Mouse (Mus musculus): Measurements from ENCODE around the gene Klhl32. TPM values are rescaled to one million over a fixed set of nuclear protein-coding genes. Genes with fewer than 3 reads are reported as not detected.
"Not testable (repeated sequence)": the region's sequence is repeated elsewhere in the genome, so short reads cannot be mapped to it uniquely, and the experiment has no call there.

Gene Klhl32
- total RNA-seq (2021) = 1 to 10 TPM; 5.0 to 5.9 TPM
- long read RNA-seq, experiment 1, full-length matches to known transcripts = 3 of 6 reads
- long read RNA-seq, experiment 1, partial matches to known transcripts = 0 of 6 reads
- long read RNA-seq, experiment 1, other reads (novel, unspliced or antisense) = 3 of 6 reads
- long read RNA-seq, experiment 2, full-length matches to known transcripts = 13 of 22 reads
- long read RNA-seq, experiment 2, partial matches to known transcripts = 1 of 22 reads
- long read RNA-seq, experiment 2, other reads (novel, unspliced or antisense) = 8 of 22 reads

- DNase-seq (ENCODE audit: low spot score in 2 of 2) = peak; percentile 56 to 75
These were observed at the start of gene Klhl32 for GRCm38 (mm10) chr4:24850401-24851325. Klhl32 (minus strand) TSS chr4:24851124.

- DNase-seq (ENCODE audit: low spot score in 2 of 2) = no peak
These were observed 48.2 kb upstream of the Klhl32 start for GRCm38 (mm10) chr4:24899146-24899545.

DNA sequence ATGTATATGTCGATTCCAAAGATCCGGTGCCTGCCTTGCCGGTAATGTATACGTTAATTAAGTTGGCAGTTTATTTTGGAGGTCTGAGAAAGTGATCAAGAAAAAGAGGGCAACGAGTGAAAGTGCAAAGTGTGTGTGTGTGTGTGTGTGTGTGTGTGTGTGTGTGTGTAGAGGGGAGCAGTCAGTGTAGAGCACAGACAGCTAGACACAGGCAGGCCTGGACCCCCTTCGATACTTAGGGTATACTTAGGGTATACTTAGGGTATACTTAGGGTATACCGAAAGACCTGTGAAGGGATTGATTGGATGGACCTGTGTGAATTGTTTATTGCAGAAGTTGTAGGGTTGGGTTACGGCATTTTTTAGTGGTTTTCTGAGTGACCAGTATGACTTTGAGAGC, 47.7 kb upstream of the Klhl32 start:
- no peak for DNase-seq (ENCODE audit: low spot score in 2 of 2)

GRCm38 (mm10) chr4:24897851-24898515, 47.1 kb upstream of the Klhl32 start, which contains the start of gene Ndufaf4:
Ndufaf4 (plus strand) TSS chr4:24898083.
- DNase-seq (ENCODE audit: low spot score in 2 of 2) = peak; percentile 100

DNA sequence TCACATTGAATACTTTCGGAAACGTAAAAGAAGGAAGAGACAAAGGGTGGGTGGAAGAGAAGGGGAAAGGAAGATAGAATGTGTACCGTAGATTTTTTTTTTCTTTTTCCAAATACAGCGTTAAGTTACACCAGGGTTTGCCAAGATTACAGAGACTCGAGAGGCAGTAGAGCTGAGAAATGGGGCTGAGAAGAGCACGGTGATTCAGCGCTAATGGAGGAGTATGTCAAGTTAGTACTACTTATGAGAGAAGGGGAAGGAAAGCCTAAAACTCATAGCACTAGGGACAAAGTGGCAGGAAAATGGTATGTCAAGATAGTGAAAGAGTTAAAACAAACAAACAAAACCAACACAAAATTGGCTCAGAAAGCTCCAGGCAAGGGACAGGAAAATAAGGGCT, 46.4 kb upstream of the Klhl32 start:
- DNase-seq (ENCODE audit: low spot score in 2 of 2) = no peak

- DNase-seq (ENCODE audit: low spot score in 2 of 2) = no peak
These were observed 45.9 kb upstream of the Klhl32 start for GRCm38 (mm10) chr4:24896829-24897228.

GRCm38 (mm10) chr4:24894625-24895024, 43.7 kb upstream of the Klhl32 start:
- DNase-seq (ENCODE audit: low spot score in 2 of 2) = no peak

GRCm38 (mm10) chr4:24892293-24892692, 41.4 kb upstream of the Klhl32 start:
- not testable (repeated sequence) for DNase-seq (ENCODE audit: low spot score in 2 of 2)

- not testable (repeated sequence) for DNase-seq (ENCODE audit: low spot score in 2 of 2)
These were observed 38.5 kb upstream of the Klhl32 start for GRCm38 (mm10) chr4:24889386-24889785.

DNA sequence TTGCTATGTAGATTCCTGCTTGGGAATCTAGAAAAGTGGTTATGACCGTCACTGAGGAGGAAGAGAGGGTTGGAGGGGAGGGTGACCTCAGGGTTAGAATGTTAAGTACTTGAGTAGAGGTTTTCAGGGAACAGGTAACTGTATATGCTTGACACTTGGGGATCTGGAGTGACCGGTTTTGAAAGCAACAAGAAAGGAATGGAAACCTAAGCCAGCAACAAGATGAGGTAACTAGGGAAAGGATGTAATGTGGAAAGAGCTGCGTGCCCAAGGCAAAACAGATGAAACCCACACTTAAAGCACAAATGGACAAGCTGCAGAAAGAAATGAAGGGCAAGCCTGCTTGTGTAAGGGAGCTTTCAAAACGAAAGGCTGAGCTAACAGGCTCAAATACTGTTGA, 18.3 kb upstream of the Klhl32 start:
- no peak for DNase-seq (ENCODE audit: low spot score in 2 of 2)

DNA sequence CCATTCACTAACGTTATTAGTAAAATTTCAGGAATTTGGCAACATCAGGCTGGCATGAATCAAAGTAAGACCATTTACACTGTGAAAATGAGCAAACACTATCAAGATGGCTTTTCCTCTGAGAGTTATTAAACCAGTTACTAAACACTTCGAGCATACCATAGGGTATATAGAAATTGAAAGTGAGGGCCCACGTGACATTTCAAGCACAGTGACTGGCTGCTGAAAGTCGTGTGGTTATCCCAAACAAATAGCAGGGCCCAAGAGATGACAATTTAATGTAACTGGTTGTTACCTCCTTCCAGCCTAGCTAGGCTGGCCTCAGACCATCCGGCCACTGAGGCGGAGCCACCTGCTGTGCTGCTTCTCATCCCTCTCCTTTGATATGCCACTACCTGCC, 14.8 kb upstream of the Klhl32 start:
- DNase-seq (ENCODE audit: low spot score in 2 of 2) = no peak

- no peak for DNase-seq (ENCODE audit: low spot score in 2 of 2)
These were observed 3.5 kb downstream of the Klhl32 start for GRCm38 (mm10) chr4:24847406-24847805.

DNA sequence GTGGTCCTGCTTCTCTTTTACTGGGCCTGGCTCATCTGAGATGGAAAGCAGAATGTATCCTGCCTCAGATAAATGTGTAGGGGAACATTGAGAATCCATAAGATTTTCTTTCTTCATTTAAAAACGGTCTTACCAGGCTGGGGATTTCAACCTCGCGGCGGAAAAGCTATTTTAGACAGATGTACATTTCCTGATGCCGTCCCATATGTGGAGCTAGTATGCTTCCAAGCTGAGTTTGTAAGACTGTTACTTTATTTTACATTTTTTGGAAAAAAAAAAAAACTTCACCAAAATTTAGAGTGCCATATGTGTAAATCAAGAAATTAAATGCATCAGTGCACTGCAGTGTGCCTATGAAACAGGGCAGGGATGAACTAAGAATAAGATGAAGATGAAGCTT, 5.4 kb downstream of the Klhl32 start:
- no peak for DNase-seq (ENCODE audit: low spot score in 2 of 2)

- DNase-seq (ENCODE audit: low spot score in 2 of 2) = no peak
These were observed 12.4 kb downstream of the Klhl32 start for GRCm38 (mm10) chr4:24838567-24838966.

GRCm38 (mm10) chr4:24835555-24835954, 15.4 kb downstream of the Klhl32 start:
- no peak for DNase-seq (ENCODE audit: low spot score in 2 of 2)

DNA sequence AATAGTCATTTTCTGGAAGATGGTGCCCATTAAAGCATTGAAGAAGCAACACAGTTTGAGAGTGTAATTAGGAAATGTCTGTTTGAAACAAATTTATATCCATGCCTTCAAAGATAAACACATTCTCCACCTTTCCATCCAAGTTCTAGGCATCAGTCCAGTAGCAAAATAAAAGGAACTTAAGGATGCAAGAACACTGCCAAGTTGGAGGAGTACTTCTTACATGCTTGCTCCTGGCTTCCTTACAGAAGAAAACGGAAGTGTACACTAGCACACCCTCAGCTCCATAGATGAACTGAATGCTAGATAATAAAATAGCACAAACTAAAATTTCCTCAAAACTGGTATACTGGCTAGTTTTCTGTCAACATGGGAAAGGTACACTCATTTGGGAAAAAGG, 42.6 kb downstream of the Klhl32 start:
- DNase-seq (ENCODE audit: low spot score in 2 of 2) = no peak

DNA sequence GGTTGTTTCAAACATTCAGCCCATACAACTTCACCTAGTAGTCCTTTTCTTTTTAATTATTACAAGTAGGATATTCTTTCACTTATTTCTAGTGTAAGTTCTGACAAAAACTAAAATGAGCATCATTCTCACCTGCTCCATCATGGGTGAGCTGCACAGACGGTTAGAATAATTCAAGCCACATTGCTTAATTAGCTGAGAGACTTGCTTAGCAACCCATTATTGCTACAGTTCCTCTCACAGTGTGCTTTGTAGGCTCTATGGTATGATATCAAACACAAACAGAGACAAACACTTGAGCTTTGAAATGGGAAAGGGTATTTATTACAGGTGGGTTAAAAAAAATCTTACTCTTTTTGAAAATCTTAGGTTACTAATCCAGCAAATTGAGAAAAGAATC, 49.0 kb downstream of the Klhl32 start:
- no peak for DNase-seq (ENCODE audit: low spot score in 2 of 2)

DNA sequence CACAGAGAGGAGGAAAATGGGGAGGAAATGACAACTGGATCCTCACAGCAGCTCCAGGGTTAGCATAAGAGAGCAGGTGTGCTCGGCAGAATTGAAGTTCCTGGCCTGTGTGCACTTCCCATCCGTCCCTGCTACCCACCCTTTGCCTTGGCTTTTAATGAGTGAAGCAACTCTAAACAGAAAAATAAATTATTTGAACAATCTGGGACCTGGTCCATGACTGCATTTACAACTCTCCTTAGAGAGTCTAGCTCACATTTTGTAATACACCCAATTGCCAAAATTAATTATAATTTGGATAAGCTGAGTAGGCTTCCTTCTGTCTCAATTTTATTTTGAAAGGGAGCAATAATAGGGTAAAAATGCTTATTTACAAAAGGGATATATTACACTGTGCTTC, 49.6 kb downstream of the Klhl32 start:
- DNase-seq (ENCODE audit: low spot score in 2 of 2) = no peak

DNA sequence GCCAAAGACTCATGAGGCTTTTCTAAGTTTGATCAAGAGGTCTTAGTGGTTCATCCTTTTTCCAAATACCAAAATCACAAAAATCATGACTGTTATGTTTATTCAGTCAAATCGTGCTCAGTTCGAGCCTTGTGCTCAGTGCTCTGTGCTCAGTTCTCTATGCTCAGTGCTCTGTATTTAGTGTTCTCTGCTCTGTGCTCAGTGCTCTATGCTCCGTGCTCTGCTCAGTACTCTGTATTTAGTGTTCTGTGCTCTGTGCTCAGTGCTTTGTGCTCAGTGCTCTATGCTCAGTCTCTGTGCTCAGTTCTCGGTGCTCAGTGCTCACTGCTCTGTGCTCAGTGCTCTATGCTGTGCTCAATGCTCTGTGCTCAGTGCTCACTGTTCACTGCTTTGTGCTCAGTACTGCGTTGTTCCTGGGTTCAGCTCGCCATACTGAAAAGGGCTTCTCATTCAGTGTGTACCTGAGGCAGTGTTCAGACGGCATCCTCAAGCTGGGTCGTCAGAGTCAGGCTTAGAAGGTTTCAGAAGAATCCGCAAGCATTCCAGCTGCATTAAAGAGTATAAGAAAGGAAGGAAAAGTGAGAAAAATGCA, 50.5 kb downstream of the Klhl32 start:
- DNase-seq (ENCODE audit: low spot score in 2 of 2) = no peak

DNA sequence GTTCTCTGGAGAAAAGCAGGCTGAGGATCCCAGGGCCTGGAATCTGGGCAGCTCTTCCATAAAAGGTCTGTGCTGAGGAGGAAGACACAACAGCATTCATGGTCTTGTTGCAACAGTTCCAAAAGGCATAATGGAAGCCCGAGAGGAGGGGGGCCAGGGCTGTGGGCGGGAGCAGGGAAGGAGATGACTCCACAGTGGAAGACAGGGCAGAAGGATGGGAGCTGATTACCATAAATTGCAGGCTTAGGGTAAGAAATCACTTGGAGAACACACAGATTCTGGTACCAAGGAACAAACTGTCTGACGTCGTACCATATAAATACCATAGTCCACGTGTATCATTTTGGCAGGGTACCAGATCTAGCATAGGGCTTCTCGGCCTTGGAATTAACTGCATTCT, 51.9 kb downstream of the Klhl32 start:
- no peak for DNase-seq (ENCODE audit: low spot score in 2 of 2)

GRCm38 (mm10) chr4:24797868-24798267, 53.1 kb downstream of the Klhl32 start:
- no peak for DNase-seq (ENCODE audit: low spot score in 2 of 2)

Data from adrenal gland, adult 18-20 months (tissue).